Mouse (Mus musculus): ENCODE results near the gene Ctla4.

Gene Ctla4

DNA sequence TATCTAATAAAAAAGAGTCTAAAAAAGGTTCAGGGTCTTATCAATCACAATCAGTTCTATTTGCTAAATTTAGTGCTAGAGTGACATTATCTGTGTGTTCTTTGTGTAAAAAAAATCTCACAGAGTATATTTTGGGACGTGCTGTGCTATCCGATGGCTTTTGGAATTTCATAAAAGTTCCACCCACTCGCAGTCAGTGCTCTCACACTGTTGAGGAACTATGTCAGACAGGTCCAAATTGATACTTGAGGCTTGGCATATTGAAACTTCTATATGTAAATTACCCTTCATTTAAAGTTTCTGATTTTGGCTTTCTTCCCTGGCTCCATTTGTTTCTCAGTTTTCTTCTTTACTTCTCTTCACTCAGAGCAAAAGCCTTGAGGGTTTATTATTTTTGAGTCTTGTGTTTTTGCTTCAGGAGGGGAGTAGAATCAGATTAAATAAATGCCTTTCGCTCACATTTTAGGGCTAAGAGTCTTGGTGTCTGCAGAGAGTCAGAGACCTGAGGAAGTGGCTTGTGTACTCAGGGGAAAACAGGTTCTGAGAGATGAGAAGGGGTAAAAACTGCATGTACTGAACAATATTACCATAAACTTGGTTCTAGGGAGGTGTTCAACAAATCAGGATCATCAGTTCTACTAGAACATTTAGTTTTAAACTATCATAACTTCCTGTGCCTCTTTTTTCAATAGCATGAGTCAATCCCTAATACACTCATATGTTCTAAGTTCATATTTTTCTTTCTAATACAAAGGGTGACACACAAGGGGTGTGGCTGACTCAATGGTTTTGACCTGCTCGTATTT lies 11.5 kb downstream of the Ctla4 start:
- TF ChIP-seq GATA4 (IDR thresholded peaks at IDR 0.05; ENCODE audit: insufficient replicate concordance, low read length): no peak

DNA sequence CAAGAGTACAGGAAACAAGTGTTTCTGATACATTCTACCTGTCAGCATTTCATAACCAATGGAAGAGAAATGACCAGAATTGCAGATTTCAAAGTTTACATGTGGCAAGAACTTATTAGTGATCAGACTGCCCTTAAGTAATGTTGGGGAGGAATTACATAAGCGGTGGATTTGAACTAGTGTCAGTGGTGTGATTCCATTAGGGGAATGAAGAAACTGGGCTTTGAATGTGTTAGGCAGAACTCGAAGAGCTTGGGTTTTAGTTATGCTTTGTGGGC lies 12.1 kb downstream of the Ctla4 start:
- TF ChIP-seq GATA4 (IDR thresholded peaks at IDR 0.05; ENCODE audit: insufficient replicate concordance, low read length): no peak

DNA sequence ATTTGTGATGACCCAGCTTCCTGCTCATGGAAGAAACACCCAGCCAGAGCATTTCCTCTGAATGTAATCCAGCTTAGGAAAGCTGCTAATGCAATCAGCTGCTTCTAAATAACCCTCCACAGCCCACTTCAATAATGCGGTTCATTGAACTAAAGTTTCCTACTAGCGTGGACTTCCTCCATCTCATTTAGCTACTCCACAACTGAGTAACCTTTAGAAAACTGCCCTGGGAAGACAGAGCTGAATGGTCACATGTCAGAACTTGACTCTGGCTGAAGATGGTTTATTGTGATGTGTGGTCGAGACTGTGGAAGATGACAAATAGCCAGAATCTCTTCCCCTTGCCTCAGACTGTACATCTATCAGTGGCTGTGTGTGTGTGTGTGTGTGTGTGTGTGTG lies 12.4 kb downstream of the Ctla4 start:
- no peak for TF ChIP-seq GATA4 (IDR thresholded peaks at IDR 0.05; ENCODE audit: insufficient replicate concordance, low read length)

DNA sequence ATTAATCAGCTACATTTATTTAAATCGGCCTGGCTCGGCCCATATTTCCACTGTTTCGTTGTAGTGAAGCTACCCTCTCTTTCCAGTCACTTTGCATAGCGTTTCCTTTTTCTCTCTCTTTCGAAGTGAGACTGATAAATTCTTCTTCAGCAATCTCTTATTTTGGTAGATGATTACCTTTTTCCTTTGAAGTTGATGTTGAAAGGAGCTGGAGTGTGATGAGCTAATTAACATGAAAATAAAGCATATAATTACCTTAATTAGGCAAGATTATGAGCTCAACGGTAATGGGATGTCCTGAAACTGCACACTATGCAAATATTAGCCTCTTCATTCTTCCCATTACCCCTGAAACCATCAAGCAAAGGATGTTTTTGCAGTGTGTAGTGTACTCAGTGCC lies 15.7 kb downstream of the Ctla4 start:
- TF ChIP-seq GATA4 (IDR thresholded peaks at IDR 0.05; ENCODE audit: insufficient replicate concordance, low read length): no peak

DNA sequence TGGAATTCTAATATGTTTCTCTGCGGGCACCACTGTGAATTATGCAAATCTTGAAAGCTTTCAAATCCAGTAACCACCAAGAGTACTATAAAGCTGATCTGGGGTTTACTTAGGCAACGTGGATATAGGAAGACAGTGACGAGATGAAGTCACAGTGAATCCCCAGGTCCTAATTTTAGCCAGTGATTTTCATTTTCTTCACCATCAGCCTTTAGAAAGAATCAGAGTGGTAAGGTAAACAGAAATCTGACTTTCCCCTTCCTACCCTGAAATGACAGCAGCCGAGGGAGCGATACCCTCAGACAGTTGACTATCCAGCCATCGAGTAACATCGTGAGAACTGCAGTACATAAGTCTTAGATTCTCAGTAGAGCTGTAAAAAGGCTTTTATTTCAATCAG lies 16.3 kb downstream of the Ctla4 start:
- TF ChIP-seq GATA4 (IDR thresholded peaks at IDR 0.05; ENCODE audit: insufficient replicate concordance, low read length): no peak

DNA sequence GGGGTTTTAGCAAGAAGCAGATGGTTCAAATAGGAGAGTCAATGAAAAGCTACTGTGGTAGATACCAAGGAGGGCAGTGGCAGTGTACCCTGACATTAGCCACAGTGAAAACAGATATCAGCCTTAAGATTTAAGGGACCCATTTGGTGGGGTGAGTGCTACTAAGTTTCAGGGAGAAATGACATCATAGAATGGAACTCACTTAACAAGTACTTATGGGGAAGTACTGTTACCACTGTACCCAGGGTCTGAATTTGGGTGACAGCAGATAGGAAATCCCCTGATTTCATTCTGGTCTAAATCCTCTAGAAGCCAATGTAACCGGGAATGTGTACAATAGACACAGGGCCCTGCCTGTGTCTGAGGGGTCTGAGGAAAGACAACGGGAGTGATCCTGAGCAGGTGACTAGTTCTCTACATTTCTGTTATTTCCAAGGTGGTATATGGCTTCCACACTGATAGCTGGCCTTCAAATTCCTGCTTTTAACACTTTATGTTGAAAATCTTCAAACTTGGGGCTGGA lies 17.7 kb downstream of the Ctla4 start:
- TF ChIP-seq GATA4 (IDR thresholded peaks at IDR 0.05; ENCODE audit: insufficient replicate concordance, low read length): no peak

DNA sequence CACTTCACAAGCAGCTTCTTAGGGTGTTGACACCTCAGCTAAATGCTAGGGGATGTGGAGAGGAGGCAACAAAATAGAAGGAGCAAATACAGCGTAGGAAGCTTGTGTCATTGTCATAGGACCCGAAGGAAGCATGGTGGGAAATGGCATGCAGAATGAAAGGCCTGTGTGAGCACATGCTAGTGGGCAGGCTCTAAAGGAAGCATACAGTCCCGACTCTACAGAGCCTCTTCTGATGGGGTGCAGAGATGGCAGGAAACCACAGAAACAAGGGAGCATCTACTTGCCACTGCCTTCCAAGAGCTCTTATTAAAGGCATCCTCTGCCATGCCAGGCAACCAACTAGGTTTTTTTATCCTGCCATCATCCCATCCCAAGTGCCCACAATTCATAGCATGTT lies 20.7 kb downstream of the Ctla4 start:
- no peak for TF ChIP-seq GATA4 (IDR thresholded peaks at IDR 0.05; ENCODE audit: insufficient replicate concordance, low read length)

DNA sequence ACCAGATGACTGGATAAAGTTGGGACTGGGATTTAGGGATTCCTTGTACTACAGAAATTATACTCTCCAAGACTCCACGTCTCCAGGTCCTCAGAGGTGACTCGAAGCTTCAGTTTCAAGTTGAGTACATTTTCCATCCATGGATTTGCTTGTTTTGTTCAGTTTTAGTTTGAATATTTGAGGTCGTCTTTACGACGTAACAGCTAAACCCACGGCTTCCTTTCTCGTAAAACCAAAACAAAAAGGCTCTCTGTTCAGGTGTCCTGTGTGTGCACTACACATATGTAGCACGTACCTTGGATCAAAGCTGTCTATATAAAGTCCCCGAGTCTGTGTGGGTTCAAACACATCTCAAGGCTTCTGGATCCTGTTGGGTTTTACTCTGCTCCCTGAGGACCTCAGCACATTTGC lies 22.0 kb downstream of the Ctla4 start:
- no peak for TF ChIP-seq GATA4 (IDR thresholded peaks at IDR 0.05; ENCODE audit: insufficient replicate concordance, low read length)

DNA sequence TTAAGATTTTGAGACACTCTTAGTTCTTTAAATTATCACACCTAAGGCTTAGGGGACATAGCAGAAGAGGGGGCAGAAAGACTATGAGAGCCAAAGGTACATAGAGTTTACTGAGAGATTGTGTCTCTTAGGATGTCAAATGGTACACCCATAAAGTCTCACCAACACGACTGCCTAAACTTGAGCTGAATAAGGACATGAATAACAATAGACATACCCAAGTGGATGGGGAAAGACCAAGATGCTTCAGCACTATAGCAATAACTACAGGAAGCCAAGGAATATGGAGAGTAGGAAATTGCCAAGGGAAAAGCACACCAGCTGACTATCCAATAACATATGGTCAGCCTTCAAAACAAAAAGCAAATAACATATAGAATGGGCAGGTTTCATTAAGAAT lies 22.9 kb downstream of the Ctla4 start:
- TF ChIP-seq GATA4 (IDR thresholded peaks at IDR 0.05; ENCODE audit: insufficient replicate concordance, low read length): no peak

DNA sequence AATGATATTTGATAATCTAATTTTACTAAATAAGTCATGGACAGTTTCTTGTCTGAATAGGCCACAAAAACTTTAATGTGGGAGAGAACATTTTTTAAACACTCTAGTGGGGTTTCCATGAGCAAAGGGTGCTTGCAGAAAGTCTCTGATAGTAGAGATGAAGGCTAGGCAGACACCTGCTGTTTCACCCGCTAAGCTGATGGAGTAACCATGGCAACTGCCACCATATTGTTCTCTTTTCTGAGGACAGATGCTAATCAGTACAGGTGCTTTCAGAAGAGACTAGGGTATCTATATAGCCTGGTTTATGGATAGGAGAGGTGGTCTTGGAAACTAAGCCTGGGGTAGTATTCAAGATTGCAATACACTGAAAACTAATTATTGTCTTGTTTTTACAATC lies 24.0 kb downstream of the Ctla4 start:
- TF ChIP-seq GATA4 (IDR thresholded peaks at IDR 0.05; ENCODE audit: insufficient replicate concordance, low read length): no peak

DNA sequence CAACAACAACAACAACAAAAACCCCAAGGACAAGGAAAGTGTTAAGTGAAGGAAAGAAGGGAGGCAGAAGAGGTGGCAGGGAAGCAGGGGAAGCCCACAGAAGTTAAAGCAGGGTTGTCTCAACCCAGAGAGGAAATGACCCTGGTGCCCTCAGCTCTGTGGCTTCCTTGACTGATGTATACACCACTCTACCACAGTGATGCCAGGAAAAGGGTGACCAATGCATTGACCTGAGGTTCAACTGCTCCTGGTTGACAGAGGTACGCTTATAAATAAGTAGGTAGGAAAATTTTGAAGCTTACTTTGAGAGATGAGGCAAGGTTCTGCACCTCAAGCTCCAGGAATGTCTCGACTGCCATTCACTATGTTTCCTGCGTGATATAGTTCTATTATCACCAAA lies 24.8 kb downstream of the Ctla4 start:
- TF ChIP-seq GATA4 (IDR thresholded peaks at IDR 0.05; ENCODE audit: insufficient replicate concordance, low read length): no peak

DNA sequence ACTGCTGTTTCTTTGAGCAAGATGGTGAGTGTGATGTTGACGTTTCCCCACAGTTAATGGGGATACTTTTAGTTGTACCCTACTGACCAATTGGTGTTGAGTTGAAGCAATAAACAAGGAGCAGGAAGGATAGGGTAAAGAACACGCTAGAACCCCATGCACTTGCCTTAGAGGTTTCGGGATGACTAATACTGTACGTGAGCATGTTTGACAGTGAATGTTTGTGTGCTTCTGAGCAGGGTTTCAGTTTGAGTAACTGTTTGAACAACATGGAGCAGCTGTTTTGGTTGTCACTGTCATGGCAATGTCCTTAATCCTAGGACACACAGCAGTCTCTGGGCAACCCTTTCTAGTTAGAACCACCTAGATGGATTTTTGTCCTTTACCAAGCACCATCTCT lies 26.5 kb downstream of the Ctla4 start:
- no peak for TF ChIP-seq GATA4 (IDR thresholded peaks at IDR 0.05; ENCODE audit: insufficient replicate concordance, low read length)

DNA sequence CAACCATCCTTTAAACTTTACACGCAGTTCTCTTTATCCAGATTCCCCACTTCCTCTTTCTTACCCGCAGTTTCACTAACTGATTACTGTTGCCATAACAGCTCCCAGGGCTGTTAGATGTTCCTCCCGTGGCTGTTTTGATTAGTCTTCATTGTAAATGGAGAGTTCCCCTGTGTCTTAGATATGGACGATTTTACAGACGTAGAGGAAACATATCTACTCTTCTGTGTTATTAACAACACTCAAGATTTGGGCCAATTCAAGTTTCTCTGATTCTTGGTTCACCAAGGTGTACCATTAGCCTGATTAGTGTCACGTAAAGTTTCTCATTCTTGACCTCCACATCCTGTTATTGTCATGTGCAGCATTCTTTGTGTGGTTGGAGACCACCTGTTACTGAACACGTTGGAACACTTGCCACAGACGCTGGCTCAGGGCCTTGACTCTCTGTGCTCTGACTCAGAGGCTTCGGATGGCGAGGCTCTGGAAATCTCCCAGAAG lies 29.5 kb downstream of the Ctla4 start:
- TF ChIP-seq GATA4 (IDR thresholded peaks at IDR 0.05; ENCODE audit: insufficient replicate concordance, low read length): no peak

DNA sequence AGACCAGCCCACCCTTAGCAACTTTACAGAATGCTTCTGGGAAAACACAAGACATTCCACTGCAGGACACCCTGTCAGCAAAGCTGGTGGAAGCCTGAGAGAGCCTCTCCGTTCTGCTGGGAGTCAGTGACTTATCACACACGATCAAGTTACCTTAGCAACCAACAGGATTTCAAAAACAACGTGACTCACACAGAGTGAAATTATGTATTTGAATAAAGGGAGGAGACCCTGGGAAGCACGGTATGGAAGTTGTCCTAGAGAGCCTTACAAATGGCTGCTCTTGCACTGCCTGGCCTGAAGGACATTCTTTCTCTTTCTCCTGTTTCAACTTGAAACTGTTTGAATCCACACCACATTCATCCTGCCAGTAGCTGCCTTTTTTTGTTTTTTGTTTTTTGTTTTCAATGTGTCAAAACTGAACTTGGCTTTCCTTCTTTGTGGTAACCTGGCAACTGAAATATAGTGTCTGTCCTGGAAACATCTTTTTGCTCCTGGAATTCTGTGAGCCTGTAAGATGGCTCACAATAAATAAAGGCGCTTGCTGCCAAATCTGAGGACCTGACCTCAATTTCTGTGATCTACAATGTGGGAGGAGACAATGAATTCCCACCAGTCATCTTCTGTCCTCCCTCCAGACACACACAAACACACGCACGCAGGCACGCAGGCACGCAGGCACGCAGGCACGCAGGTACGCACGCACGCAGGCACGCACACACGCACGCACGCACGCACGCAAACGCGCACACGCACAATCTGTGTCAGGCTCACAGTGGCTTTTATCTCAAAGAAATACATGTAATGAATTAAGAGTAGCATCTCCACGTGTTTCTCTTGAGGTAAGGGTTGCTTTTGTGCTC lies 33.9 kb downstream of the Ctla4 start:
- TF ChIP-seq GATA4 (IDR thresholded peaks at IDR 0.05; ENCODE audit: insufficient replicate concordance, low read length): no peak

DNA sequence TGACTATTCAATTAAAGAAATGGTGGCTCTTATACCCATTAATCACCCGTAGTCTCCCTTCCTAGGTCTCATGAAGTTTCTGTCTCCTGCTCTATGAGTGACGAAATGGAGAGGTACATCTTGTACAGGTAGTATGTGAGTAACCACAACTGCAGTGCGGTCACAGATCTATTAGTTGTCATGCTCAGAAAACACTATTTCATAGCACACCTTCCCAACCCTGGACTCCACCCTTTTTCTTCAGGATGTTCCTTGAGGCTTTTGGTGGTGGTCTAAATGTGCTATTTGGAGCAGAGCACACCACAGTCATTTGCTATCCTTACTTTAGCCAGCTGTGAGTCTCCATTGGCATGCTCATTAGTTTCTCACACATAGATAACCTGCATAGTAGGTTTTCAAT lies 42.2 kb downstream of the Ctla4 start:
- TF ChIP-seq GATA4 (IDR thresholded peaks at IDR 0.05; ENCODE audit: insufficient replicate concordance, low read length): no peak

DNA sequence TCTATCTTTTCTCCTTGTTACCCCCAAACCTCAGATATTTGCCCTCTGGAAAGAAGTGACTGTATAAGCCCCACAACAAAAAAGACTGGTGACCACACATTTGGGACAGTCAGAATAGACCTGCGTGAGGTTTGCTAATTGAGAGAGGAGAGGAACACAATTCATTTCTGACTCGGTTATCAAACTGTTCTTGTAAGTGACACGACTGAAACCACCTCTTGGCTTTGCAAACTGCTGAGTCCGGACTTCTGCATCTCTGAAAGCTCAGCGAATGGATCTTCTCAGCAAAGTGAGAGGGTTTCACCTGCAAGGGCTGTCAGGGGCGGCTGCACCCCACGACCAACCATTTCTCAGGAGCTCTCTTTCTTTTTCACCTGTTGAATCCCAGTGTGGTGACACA lies 43.6 kb downstream of the Ctla4 start:
- TF ChIP-seq GATA4 (IDR thresholded peaks at IDR 0.05; ENCODE audit: insufficient replicate concordance, low read length): no peak
